Mouse (Mus musculus): Measurements from ENCODE around the gene Fignl1.

GRCm38 (mm10) chr11:11781728-11782127 is 27.0 kb downstream of the Fignl1 start:
- TF ChIP-seq CTCF (conservative IDR thresholded peaks at IDR 0.05; ENCODE audit: insufficient read depth, insufficient read length, low read depth, low read length) (no peak), POLR2A (IDR thresholded peaks at IDR 0.05; ENCODE audit: low read depth, low read length) (no peak)
